Mouse (Mus musculus) MN1 (cell line): ENCODE measurements around the gene Celsr2.
A peak's percentile ranks its signal among the peaks of the same experiment; 100 is the strongest.

ENCODE experiments used
- DNase-seq: peaks from one replicate; pipeline ENCODE4 v3.0.0-alpha.2; 2016; ENCODE audit warnings: low spot score

Celsr2 gene

DNA sequence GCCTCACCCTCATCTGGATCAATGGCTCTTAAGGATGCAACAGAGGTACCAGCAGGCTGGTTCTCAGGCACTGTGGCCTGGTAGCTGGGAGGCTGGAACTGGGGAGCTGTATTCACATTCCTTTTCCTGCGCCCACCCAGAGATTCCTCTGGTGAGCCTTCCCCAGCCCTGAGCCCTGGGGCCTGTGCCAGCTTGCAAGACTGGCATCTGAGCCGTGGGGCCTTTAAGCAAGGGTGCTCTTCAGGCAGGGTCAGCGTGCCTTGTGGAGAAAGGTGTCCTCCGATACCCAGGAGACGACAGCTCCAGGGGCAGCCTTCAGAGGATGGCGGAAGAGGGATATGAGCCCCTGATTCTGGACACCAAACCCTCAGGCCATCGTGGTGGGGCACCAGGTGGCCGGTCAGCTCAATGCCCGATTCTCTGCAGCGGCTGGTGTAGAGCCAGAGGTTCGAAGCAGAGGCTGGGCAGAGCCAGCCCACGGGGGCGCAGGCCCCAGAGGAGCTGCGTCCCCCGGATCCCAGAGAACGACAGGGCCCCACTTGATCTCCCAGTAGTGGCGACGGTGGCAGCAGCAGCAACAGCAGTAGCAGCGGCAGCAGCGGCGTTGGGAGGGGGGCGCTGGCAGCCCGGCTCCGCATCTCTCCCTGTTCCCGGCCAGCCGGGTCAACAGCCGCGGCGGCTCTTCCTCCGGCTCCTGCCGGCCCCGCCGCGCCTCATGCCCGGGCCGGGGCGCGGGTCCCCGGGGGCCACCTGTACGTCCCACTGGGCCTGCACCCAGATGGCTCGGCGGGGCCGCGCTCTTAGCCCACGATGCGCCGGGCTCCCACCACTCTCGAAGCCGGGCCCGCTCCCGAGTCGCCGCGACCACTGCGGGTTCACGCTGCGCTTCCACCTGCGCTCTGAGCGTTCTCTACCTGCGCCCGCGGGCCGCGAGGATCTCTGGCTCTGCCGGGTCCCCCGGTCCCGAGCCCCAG lies at the start of gene Celsr2:
TSS of gene Celsr2 (minus strand) at position 696 of the 974 bp plus-strand sequence.
- DNase-seq, result peak; percentile 41

DNA sequence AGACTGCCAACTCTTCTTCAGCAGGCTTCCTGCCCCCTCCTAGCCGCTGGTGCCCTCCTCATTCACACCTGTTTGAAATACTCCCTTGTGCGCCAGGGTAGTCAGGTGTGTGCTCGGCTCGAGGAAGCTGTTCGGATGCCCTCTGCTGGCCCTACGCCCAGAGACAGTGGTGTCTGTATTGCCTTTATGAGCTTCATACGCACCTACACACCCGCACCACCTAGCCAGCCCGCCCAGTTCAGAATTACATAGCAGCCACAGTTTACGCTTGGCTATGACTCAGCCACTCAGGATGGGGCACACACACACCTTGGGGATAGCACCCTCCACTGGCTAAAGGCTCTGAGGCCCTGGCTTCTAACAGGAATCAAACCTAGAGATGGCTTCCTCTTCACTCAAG lies 43.5 kb upstream of the Celsr2 start:
- DNase-seq, result peak; percentile 70

- peak; percentile 39 for DNase-seq
These were observed 43.0 kb upstream of the Celsr2 start for GRCm38 (mm10) chr3:108458380-108458779.

DNA sequence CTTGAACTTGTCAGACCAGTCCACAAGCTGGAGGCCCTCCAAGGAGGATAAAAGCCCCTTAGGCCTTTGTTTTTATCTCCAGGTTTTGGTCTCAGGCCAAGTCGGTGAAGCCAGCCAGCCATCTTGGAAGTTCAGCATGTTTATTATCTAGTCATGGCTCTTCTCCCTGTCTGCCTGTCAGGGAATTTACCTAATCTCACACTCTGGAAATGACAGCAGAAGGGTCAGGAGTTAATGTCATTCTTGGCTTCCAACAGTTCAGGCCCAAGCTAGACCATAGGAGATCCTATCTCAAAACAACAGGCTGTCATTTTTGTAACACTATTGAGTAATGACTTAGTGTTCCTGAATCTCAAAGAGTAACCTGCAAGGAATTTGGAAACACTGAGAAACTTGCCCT lies 38.8 kb upstream of the Celsr2 start:
- no peak for DNase-seq

DNA sequence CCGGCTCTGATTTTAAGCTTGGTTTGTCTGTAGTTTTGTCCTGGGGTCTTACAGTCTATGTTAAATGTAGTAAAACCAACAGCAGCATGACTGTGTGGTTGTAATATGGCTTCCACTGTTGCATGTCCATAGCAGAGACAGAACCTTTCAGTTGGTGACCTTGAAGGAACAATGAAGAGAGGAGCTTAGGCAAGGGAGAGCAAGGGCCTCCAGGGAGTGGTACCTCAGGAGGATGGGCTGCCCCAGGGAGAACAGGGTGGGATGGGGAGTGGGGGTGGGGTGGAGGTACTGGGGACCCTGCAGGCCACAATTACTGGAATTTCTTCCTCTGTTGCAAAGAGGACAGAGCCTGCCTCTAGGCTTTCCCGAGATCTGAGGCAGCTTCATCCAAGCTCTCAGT lies 36.6 kb upstream of the Celsr2 start:
- DNase-seq, result no peak

DNA sequence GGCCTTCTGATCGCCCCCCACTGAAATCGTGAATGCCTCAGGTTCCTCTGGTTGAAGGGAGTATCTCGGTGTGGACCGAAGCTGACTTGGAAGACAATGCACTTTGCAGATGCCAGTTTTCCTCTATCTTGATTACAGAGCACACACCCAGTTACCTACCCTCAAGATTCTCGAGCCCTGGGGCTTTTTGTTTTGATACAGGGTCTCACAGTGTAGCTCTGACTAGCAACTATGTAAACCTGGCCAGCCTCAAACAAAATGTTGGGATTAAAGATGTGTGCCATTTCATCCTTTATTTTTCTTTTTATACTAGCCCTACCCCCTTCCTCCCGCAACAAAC lies 30.0 kb upstream of the Celsr2 start:
- DNase-seq, result no peak

GRCm38 (mm10) chr3:108444698-108445365 lies 29.5 kb upstream of the Celsr2 start, which contains the start of gene Sars:
Gene Sars (minus strand): TSS chr3:108445209.
- DNase-seq, result peak; percentile 94

DNA sequence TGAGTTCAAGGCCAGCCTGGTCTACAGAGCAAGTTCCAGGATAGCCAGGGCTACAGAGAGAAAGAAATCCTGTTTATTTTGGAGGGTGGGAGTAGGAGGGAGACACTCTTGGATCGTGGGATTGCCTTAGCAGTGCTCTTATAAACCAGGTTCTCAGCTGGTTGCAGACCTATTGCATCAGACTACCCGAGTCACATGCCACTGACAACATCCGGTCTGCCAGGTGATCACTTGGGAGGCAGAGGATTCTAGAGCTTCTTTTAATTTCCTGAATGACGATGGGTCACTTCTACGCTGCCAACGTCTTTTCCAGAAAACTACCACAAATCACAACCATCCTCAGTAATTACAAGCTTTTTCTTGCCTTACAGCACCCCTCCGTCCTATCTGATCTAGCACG lies 28.7 kb upstream of the Celsr2 start:
- peak; percentile 88 for DNase-seq

DNA sequence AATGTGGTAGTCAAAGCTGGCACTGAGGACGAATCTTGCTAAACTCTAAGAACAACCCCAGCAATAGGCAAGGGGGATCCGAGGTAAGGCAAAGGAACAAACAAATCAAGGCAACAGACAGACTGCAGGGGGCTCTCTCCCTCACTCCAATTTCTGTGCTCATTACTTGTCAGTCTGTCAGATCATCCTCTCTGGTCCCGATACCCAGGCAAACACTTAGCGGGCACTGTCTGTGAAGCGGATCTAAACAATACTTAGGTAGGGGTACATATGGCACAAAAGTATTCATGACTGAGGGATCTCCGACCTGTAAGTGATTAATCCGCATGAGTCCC lies 21.0 kb upstream of the Celsr2 start:
- no peak for DNase-seq

DNA sequence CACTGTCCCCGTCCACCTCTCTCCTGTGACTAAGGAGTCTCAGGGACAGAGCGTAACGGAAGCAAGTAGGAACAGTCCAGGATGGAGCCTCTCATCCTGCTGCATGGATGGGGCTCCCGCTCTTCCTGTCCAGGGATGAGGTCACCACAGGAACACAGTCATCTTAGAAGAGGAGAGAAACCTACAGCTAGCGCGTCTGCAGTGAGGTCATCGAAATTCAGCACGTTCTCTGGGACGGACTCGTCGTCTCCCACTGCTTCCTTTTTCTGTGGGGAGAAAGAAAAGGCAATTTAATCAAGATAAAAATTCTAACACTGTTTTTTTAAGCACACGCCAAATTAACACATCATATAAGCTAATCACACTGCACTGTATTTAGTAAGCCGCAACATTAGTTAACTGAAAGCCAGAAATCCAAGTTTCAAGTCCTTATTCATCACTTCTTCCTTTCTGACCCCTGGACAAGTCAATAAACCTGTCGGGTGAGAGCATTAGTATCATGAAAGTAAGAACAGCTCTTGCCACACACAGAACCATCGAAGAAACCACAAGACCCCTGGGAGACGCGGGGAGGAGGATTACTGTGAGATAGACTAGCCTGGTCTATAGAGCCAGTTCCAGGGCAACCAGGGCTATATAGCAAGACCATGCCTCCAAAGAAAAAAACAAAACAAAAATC lies 20.5 kb upstream of the Celsr2 start:
- peak; percentile 47 for DNase-seq

DNA sequence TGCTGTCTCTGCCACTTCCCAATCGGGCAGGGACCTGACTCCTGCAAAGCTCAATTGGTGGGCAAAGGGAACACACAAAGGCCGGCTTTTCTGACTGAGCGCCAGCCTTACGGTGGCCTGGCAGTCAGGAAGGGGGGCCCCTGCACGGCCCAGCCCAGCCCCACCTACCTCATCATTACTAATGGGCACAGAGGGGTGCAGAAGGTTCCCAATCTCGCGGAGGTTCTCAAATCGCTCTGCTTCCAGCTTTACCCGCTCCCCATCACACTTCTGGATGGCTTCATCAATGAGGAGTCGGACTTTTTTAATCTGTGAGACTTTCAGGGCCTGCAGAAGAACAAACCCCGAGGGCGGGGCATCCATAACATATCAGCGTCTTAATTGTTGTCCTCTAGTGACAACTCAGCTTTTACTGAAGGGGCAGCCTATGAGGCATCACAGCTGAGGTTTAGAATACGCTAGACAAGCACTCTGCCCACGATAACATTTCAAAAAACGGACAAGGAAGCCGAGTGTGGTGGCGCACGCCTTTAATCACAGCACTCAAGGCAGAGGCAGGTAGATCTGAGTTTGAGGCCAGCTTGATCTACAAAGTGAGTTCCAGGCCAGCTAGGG lies 18.6 kb upstream of the Celsr2 start:
- no peak for DNase-seq

- DNase-seq, result no peak
These were observed 18.0 kb upstream of the Celsr2 start for GRCm38 (mm10) chr3:108433188-108433880.

GRCm38 (mm10) chr3:108432542-108433187 lies 17.3 kb upstream of the Celsr2 start:
- DNase-seq, result no peak

- no peak for DNase-seq
These were observed 10.3 kb upstream of the Celsr2 start for GRCm38 (mm10) chr3:108425624-108426018.

GRCm38 (mm10) chr3:108424944-108425623 lies 9.7 kb upstream of the Celsr2 start:
- no peak for DNase-seq

GRCm38 (mm10) chr3:108423844-108424801 lies 8.8 kb upstream of the Celsr2 start:
- DNase-seq, result peak; percentile 55

GRCm38 (mm10) chr3:108423006-108423405 lies 7.7 kb upstream of the Celsr2 start:
- DNase-seq, result peak; percentile 20

DNA sequence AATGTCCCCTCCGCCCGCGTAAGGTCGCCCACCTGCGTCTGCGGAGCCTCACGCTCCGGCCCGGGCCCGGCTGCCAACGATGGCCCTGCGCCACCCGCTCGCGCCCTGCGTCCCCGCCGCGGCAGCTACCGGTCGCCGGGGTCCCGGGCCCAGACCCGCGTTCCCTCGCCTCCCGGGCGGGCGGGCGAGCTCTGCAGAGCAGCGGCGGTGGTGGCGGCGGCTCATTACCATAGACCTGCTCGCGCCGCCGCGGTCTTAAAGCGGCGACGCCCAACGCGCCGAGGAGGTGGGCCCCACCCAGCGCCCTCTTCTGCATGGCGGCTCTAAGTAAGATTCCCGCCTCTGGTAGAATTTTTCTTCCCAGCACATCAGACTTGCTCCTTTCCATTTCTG lies 475 bp upstream of the Celsr2 start:
- DNase-seq, result peak; percentile 82

GRCm38 (mm10) chr3:108413634-108414360 lies 1.6 kb downstream of the Celsr2 start:
- no peak for DNase-seq
